Mouse (Mus musculus): Measurements from ENCODE around the gene Zfp91.

DNA sequence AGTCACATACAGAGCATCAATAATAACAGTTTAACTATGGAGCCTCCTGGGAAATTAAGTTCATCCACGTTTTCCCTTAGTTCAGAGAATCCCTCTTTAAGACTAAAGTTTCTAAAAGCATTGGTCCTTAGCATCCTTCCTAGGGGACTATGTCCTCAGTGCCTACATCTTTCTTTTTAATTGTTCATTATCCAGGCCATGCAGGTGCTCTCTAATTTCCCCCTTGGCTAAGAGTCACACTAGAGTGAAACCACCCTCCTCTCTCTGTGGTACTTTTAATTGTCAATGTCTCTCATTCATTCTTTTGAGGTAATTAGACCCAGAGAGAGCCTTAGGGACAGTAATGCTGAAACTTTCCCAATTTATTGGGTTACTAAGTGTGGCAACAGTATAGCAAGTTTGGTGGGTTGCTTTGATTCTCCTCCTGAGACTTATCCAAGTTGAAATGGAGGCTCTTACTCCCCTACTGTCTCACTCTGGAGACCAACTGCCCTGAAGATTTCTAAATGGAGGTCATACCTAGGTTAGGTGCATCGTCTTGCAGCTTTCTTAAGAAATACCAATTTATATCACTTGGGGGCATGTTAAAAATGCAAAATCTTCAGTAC is 35.0 kb upstream of the Zfp91 start:
- TF ChIP-seq CTCF (IDR thresholded peaks at IDR 0.05; ENCODE audit: extremely low read depth, insufficient read depth, insufficient read length, insufficient replicate concordance) = no peak
- no peak for TF ChIP-seq POLR2A (IDR thresholded peaks at IDR 0.05; ENCODE audit: low read depth, low read length)

Data from spleen, adult 2 months (tissue).